Mouse (Mus musculus): ENCODE data around the gene Tia1.
A peak's percentile ranks its signal among the peaks of the same experiment; 100 is the strongest.

Tia1 gene

GRCm38 (mm10) chr6:86426358-86426757, 22.3 kb downstream of the Tia1 start, which contains the start of gene Gm44790:
TSS of gene Gm44790 (plus strand) at chr6:86426658.
- DNase-seq (ENCODE audit: extremely low read depth, low read depth, low spot score) = no peak

DNA sequence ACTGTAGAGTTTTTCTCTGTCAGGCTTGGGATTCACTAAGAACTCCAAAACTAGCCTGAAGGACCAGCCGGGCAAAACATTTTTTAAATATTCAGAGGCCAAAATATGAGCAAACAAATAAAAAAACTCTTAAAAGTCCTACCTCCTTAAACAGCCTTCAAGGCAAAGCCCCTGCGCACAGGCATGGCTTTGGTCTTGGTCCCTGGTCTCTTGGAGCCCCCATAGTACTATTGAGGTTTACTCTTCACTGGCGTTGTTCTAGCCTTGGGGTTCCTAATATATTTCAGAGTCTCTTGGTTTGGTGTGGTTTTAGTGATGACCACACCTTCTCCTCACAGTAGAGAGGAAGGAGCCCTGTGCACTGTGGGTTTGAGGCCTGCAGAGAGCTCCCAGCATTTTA, 27.5 kb downstream of the Tia1 start:
- DNase-seq (ENCODE audit: extremely low read depth, low read depth, low spot score) = no peak

DNA sequence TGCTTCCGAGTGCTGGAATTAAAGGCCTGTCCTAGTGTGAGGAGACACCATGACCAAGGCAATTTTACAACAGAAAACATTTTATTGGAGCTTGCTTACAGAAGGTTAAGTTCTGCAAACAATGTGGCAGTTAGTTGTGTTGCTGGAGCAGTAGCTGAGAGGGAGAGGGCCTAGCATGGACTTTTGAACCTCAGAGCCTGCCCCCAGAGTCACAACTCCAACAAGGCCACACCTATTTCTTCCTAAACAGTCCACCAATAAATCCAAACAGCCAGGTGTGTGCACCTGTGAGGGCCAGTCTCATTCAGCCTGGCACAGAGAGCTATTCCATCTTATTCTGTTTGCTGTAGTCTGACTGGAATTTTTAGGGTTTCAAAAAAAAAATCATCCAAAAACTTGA, 29.7 kb downstream of the Tia1 start:
- DNase-seq (ENCODE audit: extremely low read depth, low read depth, low spot score) = no peak

GRCm38 (mm10) chr6:86437711-86438110, 33.7 kb downstream of the Tia1 start:
- no peak for DNase-seq (ENCODE audit: extremely low read depth, low read depth, low spot score)

DNA sequence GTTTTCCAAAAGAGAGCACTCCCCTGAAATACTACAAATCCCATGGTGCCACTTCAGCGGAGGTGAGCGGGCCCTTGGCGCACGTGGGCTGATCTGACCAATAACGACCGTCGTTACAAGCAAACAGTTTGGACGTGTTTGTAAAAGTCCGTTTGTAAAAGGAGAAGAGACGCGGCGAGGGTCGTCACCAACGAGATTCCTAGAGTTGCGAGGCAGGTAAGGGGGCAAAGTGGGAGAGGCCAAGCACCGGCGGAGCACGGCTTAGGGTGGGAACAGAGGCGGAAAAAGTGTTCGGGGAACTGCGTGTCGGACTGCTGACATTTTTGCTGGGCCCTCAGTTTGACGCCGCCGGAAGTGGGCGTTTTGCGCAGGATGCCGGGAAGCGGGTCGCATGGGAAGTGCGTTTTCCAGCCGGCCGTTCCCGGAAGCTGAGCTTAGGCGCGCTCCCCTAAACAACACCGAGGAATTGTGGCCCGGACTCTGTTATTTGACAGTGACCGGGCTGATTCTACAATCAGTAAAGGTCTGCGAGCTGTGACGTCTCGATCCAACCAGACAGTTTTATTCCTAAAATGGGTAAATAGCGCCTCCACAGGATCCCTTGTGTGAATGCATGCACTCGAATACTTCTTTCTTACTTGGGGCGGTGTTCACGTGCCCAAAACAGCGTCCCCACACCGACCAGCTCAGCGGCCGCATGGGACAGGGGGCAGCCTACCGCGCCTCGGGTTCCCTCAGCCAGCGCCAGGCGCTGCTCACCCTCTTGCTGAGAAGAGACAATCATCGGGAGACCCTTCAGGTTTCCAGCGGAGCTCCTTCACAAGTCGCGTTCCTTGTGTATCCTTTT, 34.5 kb downstream of the Tia1 start, which contains the start of gene C87436:
Gene C87436, plus strand, starts transcription at position 103 of the 847 bp plus-strand sequence.
- DNase-seq (ENCODE audit: extremely low read depth, low read depth, low spot score) = peak; percentile 76

DNA sequence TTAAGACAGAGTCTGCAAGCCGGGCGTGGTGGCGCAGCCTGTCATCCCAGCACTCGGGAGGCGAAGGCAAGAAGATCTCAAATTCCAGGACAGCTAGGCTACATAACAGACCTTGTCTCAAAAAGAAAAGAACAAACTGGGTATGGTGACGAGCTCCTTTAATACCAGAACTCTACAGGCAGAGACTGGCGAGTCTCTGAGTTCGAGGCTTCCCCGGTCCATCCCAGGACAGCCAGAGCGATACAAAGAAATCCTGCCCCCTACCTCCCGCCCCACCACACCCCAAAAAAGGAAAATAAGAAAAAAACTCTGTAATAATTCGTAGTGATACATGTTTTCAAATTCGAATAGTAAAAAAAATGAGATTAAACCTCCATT, 35.1 kb downstream of the Tia1 start:
- no peak for DNase-seq (ENCODE audit: extremely low read depth, low read depth, low spot score)

DNA sequence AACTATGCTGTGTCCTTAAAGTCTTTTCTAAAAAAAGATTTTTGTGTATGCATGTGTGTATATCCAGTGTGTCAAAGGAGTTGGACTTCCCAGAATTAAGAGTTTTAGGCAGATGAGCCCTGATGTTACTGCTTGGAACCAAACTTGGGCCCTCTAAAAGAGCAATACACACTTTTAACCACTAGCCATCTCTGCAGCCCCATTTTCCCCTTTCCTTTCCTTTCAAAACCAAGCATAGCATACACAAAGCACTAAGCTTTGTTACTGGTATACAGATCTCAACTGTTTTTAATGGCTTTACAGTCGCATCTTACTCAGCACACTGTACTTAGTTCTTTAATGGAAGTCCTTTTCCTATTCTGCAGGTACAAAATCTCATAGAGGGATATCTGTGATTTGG, 35.5 kb downstream of the Tia1 start:
- DNase-seq (ENCODE audit: extremely low read depth, low read depth, low spot score) = no peak

DNA sequence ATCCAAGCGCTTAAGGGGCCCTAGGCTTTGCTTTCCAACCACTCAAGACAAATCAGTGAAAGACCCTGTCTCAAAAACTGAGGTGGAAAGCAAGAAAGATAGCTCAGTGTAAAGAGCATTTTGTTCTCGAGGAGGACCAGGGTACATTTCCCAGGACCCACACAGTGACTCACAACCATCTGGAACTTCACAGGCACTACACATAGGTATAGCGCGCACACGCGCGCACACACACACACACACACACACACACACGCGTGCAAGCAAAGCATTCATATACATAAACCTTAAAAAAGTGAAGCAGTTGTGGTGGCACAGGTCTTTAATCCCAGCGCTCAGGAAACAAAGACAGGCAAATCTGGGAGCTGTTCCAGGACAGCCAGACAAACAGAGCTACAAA, 37.6 kb downstream of the Tia1 start:
- no peak for DNase-seq (ENCODE audit: extremely low read depth, low read depth, low spot score)

- DNase-seq (ENCODE audit: extremely low read depth, low read depth, low spot score) = no peak
These were observed 41.5 kb downstream of the Tia1 start for GRCm38 (mm10) chr6:86445551-86445950.

GRCm38 (mm10) chr6:86446927-86447568, 43.0 kb downstream of the Tia1 start:
- DNase-seq (ENCODE audit: extremely low read depth, low read depth, low spot score) = no peak

DNA sequence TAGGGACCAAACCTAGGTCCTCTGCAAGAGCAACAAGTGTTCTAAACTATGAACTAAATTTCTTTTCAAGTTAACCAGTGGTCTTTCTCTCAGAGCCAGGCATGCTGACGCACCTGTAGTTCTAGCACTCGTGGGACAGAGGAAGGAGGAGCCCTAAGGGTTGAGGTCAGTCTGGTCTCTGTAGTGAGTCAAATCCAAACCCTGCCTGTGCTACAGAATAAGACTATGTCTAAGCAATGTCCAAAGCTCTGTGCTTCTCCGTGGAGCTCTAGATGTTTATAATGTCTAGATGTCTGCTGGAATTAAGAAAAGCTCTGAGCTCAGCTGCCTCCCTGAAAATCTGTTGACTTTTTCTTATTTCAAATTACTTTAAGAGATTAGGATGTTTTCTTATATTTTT, 52.7 kb downstream of the Tia1 start:
- DNase-seq (ENCODE audit: extremely low read depth, low read depth, low spot score) = no peak

GRCm38 (mm10) chr6:86463079-86463478, 59.1 kb downstream of the Tia1 start:
- no peak for DNase-seq (ENCODE audit: extremely low read depth, low read depth, low spot score)

- no peak for DNase-seq (ENCODE audit: extremely low read depth, low read depth, low spot score)
These were observed 67.3 kb downstream of the Tia1 start for GRCm38 (mm10) chr6:86471317-86471716.

GRCm38 (mm10) chr6:86471760-86472099, 67.7 kb downstream of the Tia1 start:
- no peak for DNase-seq (ENCODE audit: extremely low read depth, low read depth, low spot score)

DNA sequence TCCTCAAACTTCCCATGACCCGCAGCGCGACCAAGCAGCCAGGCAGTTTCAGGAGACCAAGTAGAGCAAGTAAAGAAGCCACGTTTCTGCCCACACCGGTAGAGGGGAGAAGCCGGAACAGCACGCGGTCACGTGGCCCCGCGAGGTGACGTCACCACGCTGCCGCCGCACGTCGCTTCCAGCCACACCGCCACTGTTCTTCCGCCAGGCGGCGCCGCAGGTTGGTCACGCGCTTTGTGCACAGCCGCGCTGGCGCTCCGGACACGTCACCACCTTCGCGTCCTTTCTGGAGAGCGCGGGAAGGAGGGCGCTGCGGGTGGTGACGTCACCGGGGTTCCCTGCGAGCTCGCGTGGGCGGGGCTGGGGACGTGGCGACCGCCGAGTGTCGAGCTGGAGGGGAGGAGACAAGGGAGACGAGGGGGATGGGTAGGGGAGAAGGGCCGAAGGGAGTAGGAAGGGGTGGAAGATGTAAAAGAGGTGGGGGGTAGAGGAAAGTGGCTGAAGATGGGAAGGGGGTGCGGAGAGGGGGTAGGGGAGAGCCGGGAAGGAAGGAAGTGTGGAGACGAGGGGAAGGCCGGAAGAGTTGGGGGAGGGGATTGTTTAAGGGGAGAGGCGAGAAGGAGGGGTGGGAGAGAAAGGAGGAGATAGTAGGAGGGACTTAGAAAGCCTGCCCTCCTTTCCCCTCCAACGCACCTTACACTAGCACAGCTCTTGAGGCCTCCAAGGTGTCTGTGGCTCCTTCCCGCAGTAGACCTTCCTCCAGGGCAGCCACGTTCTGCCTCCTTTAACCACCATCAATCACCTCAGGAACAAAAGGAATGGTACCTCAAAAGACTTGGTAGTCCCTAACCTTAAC, 68.3 kb downstream of the Tia1 start:
- DNase-seq (ENCODE audit: extremely low read depth, low read depth, low spot score) = peak; percentile 64

DNA sequence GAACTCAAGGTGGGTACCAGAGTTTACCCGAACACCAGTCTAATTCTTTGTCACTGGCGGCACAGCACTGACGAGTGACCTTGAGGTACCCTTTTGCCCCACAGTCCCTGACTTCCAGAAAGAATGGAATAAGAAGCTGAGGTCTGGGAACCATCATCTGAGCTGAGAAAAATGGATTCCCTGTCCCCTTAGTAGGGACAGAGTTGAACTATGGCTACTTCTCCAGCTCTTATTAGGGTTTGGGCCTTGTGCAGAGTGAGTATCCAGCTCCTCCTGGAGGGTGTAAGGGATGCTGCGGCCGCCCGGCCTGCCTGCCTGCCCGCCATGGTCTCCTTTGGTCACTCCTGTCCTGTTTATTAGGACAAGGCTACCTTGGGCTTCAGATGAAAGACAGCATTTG, 69.1 kb downstream of the Tia1 start:
- DNase-seq (ENCODE audit: extremely low read depth, low read depth, low spot score) = no peak

GRCm38 (mm10) chr6:86474072-86474471, 70.1 kb downstream of the Tia1 start:
- DNase-seq (ENCODE audit: extremely low read depth, low read depth, low spot score) = no peak

- DNase-seq (ENCODE audit: extremely low read depth, low read depth, low spot score) = no peak
These were observed 70.7 kb downstream of the Tia1 start for GRCm38 (mm10) chr6:86474646-86475181.

- no peak for DNase-seq (ENCODE audit: extremely low read depth, low read depth, low spot score)
These were observed 71.6 kb downstream of the Tia1 start for GRCm38 (mm10) chr6:86475462-86476167.

DNA sequence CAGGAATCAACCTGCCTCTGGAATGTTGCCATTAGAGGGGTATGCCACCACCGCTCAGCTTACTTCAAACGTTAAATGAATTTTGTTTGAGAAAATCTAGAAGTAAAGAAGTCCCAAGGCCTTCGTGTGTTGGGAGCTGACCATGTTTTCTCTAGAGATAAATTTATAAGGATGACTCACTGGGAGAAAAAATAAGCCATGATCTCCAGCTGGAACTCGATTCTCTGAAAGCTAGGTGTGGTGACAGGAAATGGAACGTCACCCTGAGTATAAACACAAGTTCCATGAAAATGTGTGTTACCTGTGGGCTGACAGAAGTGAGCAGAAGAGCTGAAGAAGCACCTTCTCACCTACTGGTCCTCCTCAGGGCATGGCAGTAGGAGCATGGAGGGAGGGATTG, 72.9 kb downstream of the Tia1 start:
- no peak for DNase-seq (ENCODE audit: extremely low read depth, low read depth, low spot score)

DNA sequence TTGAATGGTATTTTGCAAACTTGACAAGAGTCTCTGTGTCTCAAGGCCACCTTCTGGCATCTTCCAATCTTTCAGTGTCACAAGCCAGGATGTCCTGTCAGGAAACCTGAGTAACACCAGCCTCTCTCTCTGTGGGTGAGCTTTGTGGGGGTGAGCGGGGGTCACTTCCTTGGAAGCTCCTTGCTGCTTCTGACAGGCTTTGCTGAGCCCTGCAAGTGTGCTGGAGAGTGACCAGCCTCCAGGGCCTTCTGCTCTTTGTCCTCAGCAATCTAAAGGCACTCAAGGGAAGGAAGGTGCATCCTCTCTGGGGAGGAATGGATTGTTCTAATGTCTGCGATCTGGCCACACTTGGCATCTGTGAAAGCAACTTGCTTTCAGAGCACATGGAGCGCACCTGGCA, 75.3 kb downstream of the Tia1 start:
- DNase-seq (ENCODE audit: extremely low read depth, low read depth, low spot score) = no peak
